In genomic region chr10:69165125-69165524, GRCm38 (mm10) we compare ENCODE assay signal across 8 mouse cellular contexts. TPM values are rescaled to one million over a fixed set of nuclear protein-coding genes. Genes with fewer than 3 reads are reported as not detected.
DNase-seq lines count a peak whose midpoint lies in the region; ATAC-seq lines count a peak whose summit lies in the region.

No protein-coding gene starts in this region.

- no peak for ATAC-seq in activated CD4-positive, CD25-positive, alpha-beta regulatory T cell, adult 4 months
- ATAC-seq in forebrain, embryonic 13.5 days = no peak

- WGBS in forebrain, embryonic 13.5 days = 66% methylated on average over 7 of the region's 7 CpGs

- no peak overlapping the region for H3K4me2 ChIP-seq in forebrain, embryonic 13.5 days

- no peak overlapping the region for H3K27ac ChIP-seq in forebrain, embryonic 13.5 days

- H3K9me3 ChIP-seq in forebrain, embryonic 13.5 days (replicated peaks) = no peaks in the 10 kb centered on the region

- peak; percentile 31 for DNase-seq in heart, postnatal 4 days
- no peak for DNase-seq in heart, adult 9 months (ENCODE audit: low spot score in 2 of 2)
- DNase-seq in CD4-positive, CD25-positive, alpha-beta regulatory T cell, adult 2 months (ENCODE audit: low read depth, low spot score) = peak; percentile 67
- DNase-seq in brain, adult 2 months (ENCODE audit: low read depth, low spot score) = peak; percentile 43
- DNase-seq in kidney, postnatal 36 days = peak; percentile 61 to 62
- DNase-seq in thymus, postnatal 4 days = peak; percentile 27

- H3K27me3 ChIP-seq in forebrain, embryonic 13.5 days = no peaks in the 10 kb centered on the region

- no peaks in the 10 kb centered on the region for H3K36me3 ChIP-seq in forebrain, embryonic 13.5 days (ENCODE audit: poor library complexity, severe bottlenecking)

- no peak overlapping the region for H3K9ac ChIP-seq in forebrain, embryonic 13.5 days

- no peaks in the 10 kb centered on the region for H3K4me1 ChIP-seq in forebrain, embryonic 13.5 days

- H3K4me3 ChIP-seq in forebrain, embryonic 13.5 days = no peak overlapping the region

RNA-seq across cellular contexts. Expression of gene Rhobtb1, which starts 13.9 kb away (rescaled TPM):
- total RNA-seq in heart, postnatal 4 days (2021) = 10 to 100 TPM; 46.7 to 59.7 TPM
- polyA plus RNA-seq in activated CD4-positive, CD25-positive, alpha-beta regulatory T cell, adult 4 months (2017; shearing (Covaris generic)) = not detected
- 13.4 and 16.4 TPM in 2 replicates for polyA plus RNA-seq in forebrain, embryonic 13.5 days (2015; fragmentation: Nextera tagmentation; extraction: Ambion mirVana)

RNA-seq across cellular contexts. Expression of gene A930033H14Rik, which starts 47.8 kb away (rescaled TPM):
- 1 to 10 TPM; 6.0 to 6.6 TPM for total RNA-seq in heart, postnatal 4 days (2021)
- not detected for polyA plus RNA-seq in activated CD4-positive, CD25-positive, alpha-beta regulatory T cell, adult 4 months (2017; shearing (Covaris generic))
- 0.94 and 1.2 TPM in 2 replicates for polyA plus RNA-seq in forebrain, embryonic 13.5 days (2015; fragmentation: Nextera tagmentation; extraction: Ambion mirVana)

Comparison
In these comparisons a context has a peak if more than half of its experiments do, and no peak if none do; other contexts are left out.
1. DNase-seq: peak in heart, postnatal 4 days (single experiment), CD4-positive, CD25-positive, alpha-beta regulatory T cell, adult 2 months (single experiment), brain, adult 2 months (single experiment), kidney, postnatal 36 days (2 of 2) and thymus, postnatal 4 days (single experiment); none in heart, adult 9 months (0 of 2).
2. RNA of gene Rhobtb1, which starts 13.9 kb away (polyA plus RNA-seq): 13.4 to 16.4 TPM in forebrain, embryonic 13.5 days; not detected in activated CD4-positive, CD25-positive, alpha-beta regulatory T cell, adult 4 months; every median in the first group is over 10 times any median in the second.